ENCODE assay signal across 23 mouse cellular contexts in the genomic region with DNA sequence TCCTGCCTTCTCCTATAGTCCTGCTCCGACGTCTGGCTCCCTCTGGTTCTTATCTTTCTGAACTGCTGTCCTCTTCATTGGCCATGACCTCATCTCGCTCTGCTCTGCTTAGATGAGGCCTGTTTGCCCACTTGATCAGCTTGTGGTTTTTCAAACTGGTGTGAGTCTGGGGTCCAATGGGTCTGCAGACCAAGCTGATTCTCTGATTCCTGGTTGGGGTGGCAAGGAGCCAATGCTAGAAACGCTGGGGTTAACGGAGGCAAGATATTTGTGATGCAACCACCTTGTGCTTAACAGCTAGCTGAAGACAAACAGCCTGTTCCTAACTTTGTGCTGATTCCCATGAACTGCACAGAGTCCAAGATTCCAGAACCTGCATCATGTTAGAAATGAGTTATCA.
DNase-seq lines count a peak whose midpoint lies in the region; ATAC-seq and TF ChIP-seq lines count a peak whose summit lies in the region.
"Had no signal": no experiment of that assay in that cellular context is flagged by ENCODE, and none has a peak within 500 bp of the region (broad histone marks: within the 10 kb centered on the region; RNA-seq: fewer than 3 reads in every experiment).

No protein-coding gene starts in this region.

- H3K79me2 ChIP-seq in liver, adult 2 months (ENCODE audit: control insufficient read depth, insufficient read depth, low read length), result no peaks in the 10 kb centered on the region

- H3K4me3 ChIP-seq in liver, adult 2 months (ENCODE audit: insufficient read depth, low read depth, low read length), result no peak overlapping the region
- no peak overlapping the region for H3K4me3 ChIP-seq in liver, embryonic 11.5 days (ENCODE audit: low read depth, low read length)
- H3K4me3 ChIP-seq: forebrain, embryonic 10.5 days; forebrain, embryonic 13.5 days; heart, embryonic 12.5 days; heart, embryonic 15.5 days; hindbrain, embryonic 10.5 days; hindbrain, embryonic 13.5 days had no signal

- no peak overlapping the region for H3K4me2 ChIP-seq in liver, embryonic 11.5 days
- H3K4me2 ChIP-seq: forebrain, embryonic 13.5 days; heart, embryonic 12.5 days; heart, embryonic 15.5 days; hindbrain, embryonic 13.5 days had no signal

- H3K36me3 ChIP-seq in liver, adult 2 months (ENCODE audit: control insufficient read depth, insufficient read depth, low read length), result no peaks in the 10 kb centered on the region
- no peaks in the 10 kb centered on the region for H3K36me3 ChIP-seq in liver, embryonic 11.5 days (ENCODE audit: control insufficient read depth, insufficient read depth, low read length)
- H3K36me3 ChIP-seq: forebrain, embryonic 10.5 days; heart, embryonic 12.5 days; heart, embryonic 15.5 days; hindbrain, embryonic 10.5 days; hindbrain, embryonic 13.5 days had no signal

- TF ChIP-seq POLR2A in liver, adult 2 months (IDR thresholded peaks at IDR 0.05; ENCODE audit: extremely low read depth, insufficient read depth, low read length), result no peak

- ATAC-seq in liver, embryonic 11.5 days (replicated peaks; ENCODE audit: low FRiP score), result no peak
- ATAC-seq: activated CD4-positive, CD25-positive, alpha-beta regulatory T cell, adult 4 months; forebrain, embryonic 13.5 days; forebrain, embryonic 16.5 days; hindbrain, embryonic 16.5 days had no signal

- 42% methylated on average over 5 of the region's 5 CpGs for WGBS in liver, adult 2 months
- WGBS in liver, embryonic 11.5 days, result 53% methylated on average over 5 of the region's 5 CpGs

- peak; percentile 35 for DNase-seq in adrenal gland, postnatal 14 days
- no peak for DNase-seq in adrenal gland, adult 8-10 months
- DNase-seq in liver, adult 2 months (ENCODE audit: extremely low read depth, low read depth, low spot score), result peak; percentile 27
- DNase-seq in liver, embryonic 11.5 days (ENCODE audit: low spot score), result no peak
- DNase-seq in lung, postnatal 10 days, result peak; percentile 23
- no peak for DNase-seq in lung, postnatal 14 days
- DNase-seq: adrenal gland, postnatal 25 days; cerebellum, adult 18-20 months; cerebellum, adult 9-10 months; cerebellum, postnatal 14 days; gastrocnemius, postnatal 10 days; gastrocnemius, postnatal 36 days; heart, postnatal 10 days; heart, postnatal 36 days had no signal

- no peak for TF ChIP-seq CTCF in liver, adult 2 months (IDR thresholded peaks at IDR 0.05; ENCODE audit: low read depth, low read length)

- H3K9ac ChIP-seq in liver, adult 2 months (ENCODE audit: low read depth, low read length), result no peak overlapping the region
- no peak overlapping the region for H3K9ac ChIP-seq in liver, embryonic 11.5 days (ENCODE audit: low read depth, low read length)
- H3K9ac ChIP-seq: forebrain, embryonic 13.5 days; heart, embryonic 12.5 days; heart, embryonic 15.5 days; hindbrain, embryonic 13.5 days had no signal

- no peak overlapping the region for H3K27ac ChIP-seq in liver, adult 2 months (replicated peaks; ENCODE audit: insufficient read depth, low read depth, low read length)
- H3K27ac ChIP-seq in liver, embryonic 11.5 days (ENCODE audit: low read depth, low read length), result no peak overlapping the region
- H3K27ac ChIP-seq: forebrain, embryonic 10.5 days; forebrain, embryonic 13.5 days; heart, embryonic 15.5 days; hindbrain, embryonic 10.5 days; hindbrain, embryonic 13.5 days had no signal

- H3K4me1 ChIP-seq in liver, adult 2 months (ENCODE audit: control insufficient read depth, insufficient read depth, low read length), result peaks cover 7% of the 10 kb centered on the region
- H3K4me1 ChIP-seq in liver, embryonic 11.5 days (replicated peaks; ENCODE audit: control insufficient read depth, insufficient read depth, low read length), result no peaks in the 10 kb centered on the region
- H3K4me1 ChIP-seq: forebrain, embryonic 13.5 days had no signal

- H3K27me3 ChIP-seq in liver, adult 2 months (ENCODE audit: control insufficient read depth, insufficient read depth, low read length), result no peaks in the 10 kb centered on the region
- no peaks in the 10 kb centered on the region for H3K27me3 ChIP-seq in liver, embryonic 11.5 days (replicated peaks; ENCODE audit: control insufficient read depth, insufficient read depth, low read length)
- H3K27me3 ChIP-seq: forebrain, embryonic 13.5 days; heart, embryonic 12.5 days; heart, embryonic 15.5 days; hindbrain, embryonic 13.5 days had no signal

- H3K9me3 ChIP-seq in liver, embryonic 11.5 days (ENCODE audit: control insufficient read depth, low read length), result no peaks in the 10 kb centered on the region
- H3K9me3 ChIP-seq: forebrain, embryonic 10.5 days; forebrain, embryonic 13.5 days; heart, embryonic 12.5 days; heart, embryonic 15.5 days; hindbrain, embryonic 10.5 days; hindbrain, embryonic 13.5 days had no signal

Comparison
In these comparisons a context has a peak if more than half of its experiments do, and no peak if none do; other contexts are left out.
1. DNase-seq: peak in adrenal gland, postnatal 14 days (single experiment), liver, adult 2 months (single experiment) and lung, postnatal 10 days (single experiment); none in adrenal gland, adult 8-10 months (single experiment), liver, embryonic 11.5 days (single experiment) and lung, postnatal 14 days (single experiment).